Mouse (Mus musculus): ENCODE data around the gene Prm3. TPM values are rescaled to one million over a fixed set of nuclear protein-coding genes. Genes with fewer than 3 reads are reported as not detected.
A peak's percentile ranks its signal among the peaks of the same experiment; 100 is the strongest.

Prm3 gene
- polyA plus RNA-seq, 1 experiment from 2014 or later = not detected

DNA sequence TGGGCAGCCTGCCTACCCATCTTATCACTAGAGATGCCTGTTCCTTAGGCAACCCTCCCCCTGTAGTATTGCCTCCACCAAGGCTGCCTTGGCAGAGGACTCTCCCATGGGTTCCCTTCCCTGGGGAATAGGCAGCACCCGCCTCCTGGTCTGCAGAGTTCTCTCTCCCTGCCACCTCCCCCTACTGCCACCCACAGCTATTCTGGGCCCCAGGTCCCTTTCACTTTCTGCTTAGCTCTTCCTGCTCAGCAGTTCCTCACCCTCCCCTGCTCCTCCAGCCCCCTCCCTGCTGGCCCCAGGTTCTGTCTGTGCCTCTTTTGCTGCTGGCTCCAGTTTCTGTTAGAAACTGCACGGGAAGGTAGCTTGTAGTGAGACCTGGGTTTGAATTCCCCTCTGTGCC, 21.1 kb downstream of the Prm3 start:
- Histone ChIP-seq H3K27ac (no peak overlapping the region), H3K27me3 (ENCODE audit: insufficient read depth, low read length) (no peaks in the 10 kb centered on the region), H3K4me1 (replicated peaks; ENCODE audit: insufficient read depth, low read length) (no peaks in the 10 kb centered on the region), H3K36me3 (ENCODE audit: insufficient read depth, low read length) (no peaks in the 10 kb centered on the region), H3K4me2 (ENCODE audit: low read length) (no peak overlapping the region), H3K4me3 (replicated peaks; ENCODE audit: low read depth, low read length) (no peak overlapping the region), H3K9me3 (replicated peaks; ENCODE audit: low read length) (no peaks in the 10 kb centered on the region), H3K9ac (ENCODE audit: low read depth, low read length) (no peak overlapping the region)
- TF ChIP-seq CTCF (IDR thresholded peaks at IDR 0.05; ENCODE audit: low read depth) = no peak
- ATAC-seq (replicated peaks; ENCODE audit: low FRiP score, low read depth) (no peak), DNase-seq (ENCODE audit: low spot score) (no peak)
- 54% methylated on average over 2 of the region's 2 CpGs for WGBS

DNA sequence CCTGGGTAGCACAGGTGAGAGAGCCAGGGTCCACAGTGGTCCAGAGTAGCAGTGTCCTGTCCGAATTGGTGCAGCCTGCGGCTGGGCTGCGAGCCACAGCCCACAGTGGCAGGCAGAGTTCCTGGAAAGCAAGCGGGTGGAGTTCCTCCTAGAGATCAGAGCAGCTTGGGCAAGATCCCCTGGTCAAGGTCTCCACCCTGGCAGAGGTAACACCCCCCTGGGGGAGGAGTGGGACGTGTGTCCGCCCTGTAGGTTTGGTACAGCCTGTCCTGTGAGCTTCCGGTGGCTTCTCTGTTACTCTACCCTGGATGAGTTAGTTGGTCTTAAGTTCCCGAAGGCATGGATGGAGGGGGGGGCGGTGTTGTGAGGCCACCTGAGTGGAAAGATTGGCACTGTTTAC, 21.9 kb downstream of the Prm3 start:
- Histone ChIP-seq H3K9me3 (replicated peaks; ENCODE audit: low read length) (no peaks in the 10 kb centered on the region), H3K4me2 (ENCODE audit: low read length) (no peak overlapping the region), H3K36me3 (ENCODE audit: insufficient read depth, low read length) (no peaks in the 10 kb centered on the region), H3K4me1 (replicated peaks; ENCODE audit: insufficient read depth, low read length) (no peaks in the 10 kb centered on the region), H3K27ac (no peak overlapping the region), H3K9ac (ENCODE audit: low read depth, low read length) (no peak overlapping the region), H3K27me3 (ENCODE audit: insufficient read depth, low read length) (no peaks in the 10 kb centered on the region), H3K4me3 (replicated peaks; ENCODE audit: low read depth, low read length) (no peak overlapping the region)
- no peak for TF ChIP-seq CTCF (IDR thresholded peaks at IDR 0.05; ENCODE audit: low read depth)
- WGBS = 25% methylated on average over 9 of the region's 9 CpGs
- DNase-seq (ENCODE audit: low spot score) (no peak), ATAC-seq (replicated peaks; ENCODE audit: low FRiP score, low read depth) (no peak)

DNA sequence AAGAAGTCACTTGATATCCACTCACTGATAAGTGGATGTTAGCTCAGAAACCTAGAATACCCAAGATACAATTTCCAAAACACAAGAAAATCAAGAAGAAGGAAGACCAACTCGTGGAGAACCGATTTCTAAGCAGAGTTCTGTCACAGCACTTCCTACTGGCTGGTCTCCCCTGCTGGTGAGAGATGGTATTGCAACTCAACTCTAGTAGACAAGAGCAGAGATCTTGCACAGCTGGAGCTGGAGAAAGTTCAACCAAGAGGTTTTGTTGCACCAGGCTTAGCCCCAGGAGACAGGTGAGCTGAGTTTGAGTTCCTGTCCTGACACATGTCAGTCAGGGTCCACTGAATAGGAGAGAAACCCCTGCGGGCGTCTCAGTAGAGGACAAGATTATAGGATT, 23.6 kb downstream of the Prm3 start:
- ATAC-seq (replicated peaks; ENCODE audit: low FRiP score, low read depth) = peak; percentile 40; the same call in 1 of the 2 replicates
- H3K4me3 ChIP-seq (replicated peaks; ENCODE audit: low read depth, low read length) = no peak overlapping the region
- 40% methylated on average over 4 of the region's 4 CpGs for WGBS
- peak; percentile 83 for TF ChIP-seq CTCF (IDR thresholded peaks at IDR 0.05; ENCODE audit: low read depth)
- no peak overlapping the region for H3K27ac ChIP-seq
- no peak overlapping the region for H3K4me2 ChIP-seq (ENCODE audit: low read length)
- H3K4me1 ChIP-seq (replicated peaks; ENCODE audit: insufficient read depth, low read length) = no peaks in the 10 kb centered on the region
- DNase-seq (ENCODE audit: low spot score) = peak; percentile 78
- no peaks in the 10 kb centered on the region for H3K36me3 ChIP-seq (ENCODE audit: insufficient read depth, low read length)
- no peaks in the 10 kb centered on the region for H3K27me3 ChIP-seq (ENCODE audit: insufficient read depth, low read length)
- no peak overlapping the region for H3K9ac ChIP-seq (ENCODE audit: low read depth, low read length)
- no peaks in the 10 kb centered on the region for H3K9me3 ChIP-seq (replicated peaks; ENCODE audit: low read length)

DNA sequence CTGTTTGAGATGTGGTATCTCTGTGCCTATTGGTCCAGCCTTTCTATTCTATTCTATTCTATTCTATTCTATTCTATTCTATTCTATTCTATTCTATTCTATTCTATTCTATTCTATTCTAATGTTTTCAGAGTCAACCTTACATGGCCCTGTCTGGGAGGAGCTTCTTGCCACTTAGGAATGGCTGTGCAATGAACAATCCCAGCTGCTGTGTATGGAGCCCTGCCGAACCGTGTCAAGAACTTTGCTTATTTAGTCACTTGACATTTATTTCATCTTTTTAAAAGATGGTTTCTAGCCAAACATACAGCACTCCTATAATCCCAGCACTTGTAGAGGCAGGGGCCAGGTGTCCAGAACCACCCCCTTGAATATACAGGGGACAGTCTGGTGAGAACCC, 26.4 kb downstream of the Prm3 start:
- no peak for TF ChIP-seq CTCF (IDR thresholded peaks at IDR 0.05; ENCODE audit: low read depth)
- DNase-seq (ENCODE audit: low spot score) (peak; percentile 80), ATAC-seq (replicated peaks; ENCODE audit: low FRiP score, low read depth) (no peak)
- Histone ChIP-seq H3K36me3 (ENCODE audit: insufficient read depth, low read length) (no peaks in the 10 kb centered on the region), H3K4me1 (replicated peaks; ENCODE audit: insufficient read depth, low read length) (no peaks in the 10 kb centered on the region), H3K4me2 (ENCODE audit: low read length) (no peak overlapping the region), H3K27ac (no peak overlapping the region), H3K9ac (ENCODE audit: low read depth, low read length) (no peak overlapping the region), H3K4me3 (replicated peaks; ENCODE audit: low read depth, low read length) (no peak overlapping the region), H3K27me3 (ENCODE audit: insufficient read depth, low read length) (no peaks in the 10 kb centered on the region), H3K9me3 (replicated peaks; ENCODE audit: low read length) (no peaks in the 10 kb centered on the region)
- 31% methylated on average over 2 of the region's 2 CpGs for WGBS

DNA sequence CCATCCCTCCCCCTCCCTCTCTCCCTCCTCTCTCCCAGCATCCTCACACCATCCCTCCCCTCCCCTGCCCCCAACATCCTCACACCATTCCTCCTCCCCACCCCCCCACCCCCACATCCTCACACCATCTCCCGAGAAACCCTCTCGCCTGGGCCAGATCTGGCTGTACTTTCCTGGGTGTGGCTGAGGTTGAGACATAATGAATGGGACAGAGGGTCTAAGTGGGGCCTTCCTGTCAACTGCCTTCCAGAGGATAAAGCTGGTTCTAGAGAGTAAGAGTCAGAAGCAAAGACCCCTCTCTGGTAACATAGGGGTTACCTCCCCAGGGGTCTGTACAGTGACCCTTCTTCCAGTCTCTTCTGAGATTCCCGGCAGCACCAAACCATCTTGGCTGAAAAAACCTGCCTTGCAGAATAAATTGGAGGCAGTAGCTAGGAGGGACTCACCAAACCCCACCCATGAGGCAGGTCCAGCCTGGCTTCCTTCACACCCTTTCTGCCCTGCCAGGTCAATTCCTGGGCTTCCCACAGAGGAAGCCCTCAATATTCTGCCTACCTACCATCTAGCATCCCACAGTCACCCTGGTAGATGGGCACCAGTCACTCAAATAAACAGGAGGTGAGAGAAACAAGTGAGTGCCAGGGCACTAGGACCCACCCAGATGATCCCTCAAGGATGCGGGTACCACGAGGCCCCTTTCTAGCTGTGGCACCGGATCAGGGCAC, 27.0 kb downstream of the Prm3 start:
- Histone ChIP-seq H3K4me2 (ENCODE audit: low read length) (no peak overlapping the region), H3K27ac (no peak overlapping the region), H3K27me3 (ENCODE audit: insufficient read depth, low read length) (no peaks in the 10 kb centered on the region), H3K9me3 (replicated peaks; ENCODE audit: low read length) (no peaks in the 10 kb centered on the region), H3K9ac (ENCODE audit: low read depth, low read length) (no peak overlapping the region), H3K4me3 (replicated peaks; ENCODE audit: low read depth, low read length) (no peak overlapping the region), H3K36me3 (ENCODE audit: insufficient read depth, low read length) (no peaks in the 10 kb centered on the region), H3K4me1 (replicated peaks; ENCODE audit: insufficient read depth, low read length) (no peaks in the 10 kb centered on the region)
- ATAC-seq (replicated peaks; ENCODE audit: low FRiP score, low read depth) (no peak), DNase-seq (ENCODE audit: low spot score) (no peak)
- WGBS = 47% methylated on average over 6 of the region's 6 CpGs
- TF ChIP-seq CTCF (IDR thresholded peaks at IDR 0.05; ENCODE audit: low read depth) = no peak

DNA sequence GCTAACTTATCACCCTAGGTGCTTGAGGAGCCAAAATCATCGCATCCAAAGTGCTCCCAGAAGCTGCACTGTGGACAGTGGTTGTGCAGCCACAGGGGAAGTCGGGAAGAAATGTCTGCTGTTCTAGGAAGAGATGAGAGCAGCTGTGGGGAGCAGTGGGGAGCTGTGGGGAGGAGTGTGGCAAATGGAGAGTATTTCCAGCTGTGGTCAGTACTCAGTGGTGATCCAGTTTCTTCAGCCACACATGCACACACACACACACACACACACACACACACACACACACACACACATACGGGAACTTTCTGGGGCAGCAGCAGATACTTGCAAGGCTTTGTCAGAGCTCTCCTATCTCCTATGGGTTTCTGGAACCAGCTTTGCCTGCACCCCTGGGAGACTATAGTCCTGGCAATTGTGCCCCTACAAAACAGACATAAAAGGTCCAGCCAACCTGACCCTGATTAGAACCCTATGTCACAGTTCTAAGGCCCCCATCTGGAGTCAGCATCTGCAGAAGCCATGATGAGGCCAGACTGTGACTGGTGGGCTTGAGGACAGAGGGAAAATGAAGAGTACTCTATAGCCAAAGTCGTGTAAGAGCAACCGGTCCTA, 28.0 kb downstream of the Prm3 start:
- no peaks in the 10 kb centered on the region for H3K27me3 ChIP-seq (ENCODE audit: insufficient read depth, low read length)
- no peaks in the 10 kb centered on the region for H3K36me3 ChIP-seq (ENCODE audit: insufficient read depth, low read length)
- no peak overlapping the region for H3K9ac ChIP-seq (ENCODE audit: low read depth, low read length)
- ATAC-seq (replicated peaks; ENCODE audit: low FRiP score, low read depth) = no peak
- H3K4me3 ChIP-seq (replicated peaks; ENCODE audit: low read depth, low read length) = no peak overlapping the region
- 70% methylated on average over 5 of the region's 5 CpGs for WGBS
- TF ChIP-seq CTCF (IDR thresholded peaks at IDR 0.05; ENCODE audit: low read depth) = no peak
- DNase-seq (ENCODE audit: low spot score) = no peak
- H3K4me1 ChIP-seq (replicated peaks; ENCODE audit: insufficient read depth, low read length) = no peaks in the 10 kb centered on the region
- no peak overlapping the region for H3K27ac ChIP-seq
- H3K4me2 ChIP-seq (ENCODE audit: low read length) = no peak overlapping the region
- no peaks in the 10 kb centered on the region for H3K9me3 ChIP-seq (replicated peaks; ENCODE audit: low read length)

All from kidney, postnatal 0 days (tissue).